Mouse (Mus musculus): ENCODE results near the gene Pde10a.
A peak's percentile ranks its signal among the peaks of the same experiment; 100 is the strongest.

Gene Pde10a

DNA sequence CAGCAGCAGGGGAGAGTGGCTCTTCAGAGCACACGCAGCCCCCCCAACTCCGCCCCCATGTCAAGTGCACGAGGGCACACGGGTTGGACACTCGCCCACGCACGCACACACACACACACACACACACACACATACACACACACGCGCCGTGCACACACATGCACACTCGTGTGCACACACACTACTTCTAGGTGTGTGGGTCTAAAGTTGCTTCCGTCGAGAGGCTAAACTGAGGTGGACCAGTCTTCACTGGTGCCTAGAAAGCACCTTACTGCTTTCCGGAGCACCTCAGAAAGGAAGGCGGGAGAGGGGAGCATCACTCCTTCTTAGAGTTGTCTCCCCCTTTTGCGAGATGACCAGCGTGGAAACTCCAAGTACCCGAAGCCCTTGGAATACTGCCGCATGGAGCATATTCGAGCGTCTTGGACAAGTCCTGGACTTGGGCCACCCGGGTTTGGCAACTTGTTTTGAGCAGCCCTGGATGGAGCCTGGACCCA, at the start of gene Pde10a:
TSS of gene Pde10a (plus strand) at position 148 of the 497 bp plus-strand sequence.
- no peak for DNase-seq (ENCODE audit: low read depth)

DNA sequence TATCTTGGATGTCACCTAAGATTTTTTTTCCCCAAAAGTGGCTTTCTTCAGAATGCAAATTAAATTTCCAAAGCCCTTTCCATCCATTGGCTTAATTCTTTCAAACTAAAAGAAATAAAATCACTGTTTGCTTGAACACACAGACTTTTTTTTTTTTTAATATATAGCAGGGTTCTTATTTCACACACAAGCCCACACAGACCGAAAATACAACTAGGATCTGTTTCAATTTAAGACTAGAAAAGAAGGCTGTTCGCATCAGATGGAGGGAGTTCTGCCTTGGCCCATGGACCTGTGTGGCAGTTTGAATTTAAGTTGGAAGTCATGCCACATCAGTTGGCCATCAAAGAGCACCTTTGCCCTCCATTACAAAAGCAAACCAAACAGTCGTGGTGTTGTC, 46.6 kb upstream of the Pde10a start:
- no peak for DNase-seq (ENCODE audit: low read depth)

DNA sequence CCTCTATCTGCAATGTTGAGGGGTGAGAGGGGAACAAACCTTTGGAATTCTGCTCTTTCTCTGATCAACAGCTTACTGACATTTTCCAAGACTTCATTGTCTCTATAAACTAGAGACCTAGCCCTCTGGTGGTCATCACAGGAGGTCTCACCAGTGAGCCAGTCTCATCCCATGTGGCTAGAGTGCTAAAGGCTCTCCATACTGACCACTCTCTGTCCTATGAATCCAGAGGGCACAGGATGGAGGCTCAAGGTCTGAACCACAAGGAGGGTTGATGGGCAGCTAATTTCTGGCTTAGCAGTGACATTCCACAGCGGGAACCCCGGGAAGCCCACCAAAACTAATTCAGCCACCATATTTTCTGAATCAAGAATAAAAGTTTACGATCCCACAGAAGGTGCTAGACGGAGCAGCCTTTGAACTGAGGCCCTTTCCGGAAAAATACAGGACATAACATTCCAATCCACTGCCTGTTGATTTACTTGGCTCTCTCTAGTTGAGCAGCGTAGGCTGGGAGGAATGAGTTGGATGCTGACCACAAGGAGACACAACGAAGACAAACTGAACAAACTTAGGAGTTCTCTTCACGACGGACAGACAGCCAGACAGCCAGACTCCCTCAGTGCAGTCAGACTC, 45.6 kb upstream of the Pde10a start:
- DNase-seq (ENCODE audit: low read depth): no peak

DNA sequence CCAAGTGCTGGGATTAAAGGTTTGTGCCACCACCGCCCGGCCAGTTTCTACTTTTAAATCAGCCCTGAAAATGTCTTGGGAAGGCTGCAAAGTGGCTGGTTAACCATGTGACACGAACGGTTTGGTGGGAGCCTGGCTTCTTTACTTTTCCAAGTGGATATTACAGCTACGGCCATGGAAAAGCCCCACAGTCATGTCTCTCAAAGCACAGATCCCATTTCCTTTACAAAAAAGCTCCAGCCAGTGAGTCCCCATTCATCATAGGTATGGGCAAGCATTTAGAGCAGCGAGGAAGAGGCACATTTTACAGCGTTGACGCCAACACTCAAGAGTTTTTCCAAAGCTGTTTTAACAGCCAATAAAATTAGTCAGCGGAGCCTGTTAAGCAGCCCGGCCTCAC, 43.4 kb upstream of the Pde10a start:
- no peak for DNase-seq (ENCODE audit: low read depth)

DNA sequence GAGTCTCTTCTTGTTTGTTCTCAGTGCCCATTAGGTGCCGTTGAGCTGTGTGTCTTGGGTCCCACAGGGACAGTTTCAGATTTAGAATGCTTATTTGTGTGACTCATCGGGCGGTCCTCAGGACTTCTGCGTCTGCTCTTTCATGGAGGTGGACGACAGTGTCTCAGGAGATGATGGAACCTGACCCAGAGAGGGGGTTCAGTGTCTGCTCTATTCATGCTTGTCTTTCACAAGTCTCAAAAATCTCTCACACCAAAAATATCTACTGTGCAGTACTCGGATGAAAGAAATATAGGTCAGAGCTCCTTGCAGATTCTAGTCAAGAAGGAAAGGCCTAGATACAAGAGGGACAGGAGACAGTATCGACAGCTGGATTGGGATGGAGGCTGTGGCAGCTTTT, 42.3 kb upstream of the Pde10a start:
- no peak for DNase-seq (ENCODE audit: low read depth)

DNA sequence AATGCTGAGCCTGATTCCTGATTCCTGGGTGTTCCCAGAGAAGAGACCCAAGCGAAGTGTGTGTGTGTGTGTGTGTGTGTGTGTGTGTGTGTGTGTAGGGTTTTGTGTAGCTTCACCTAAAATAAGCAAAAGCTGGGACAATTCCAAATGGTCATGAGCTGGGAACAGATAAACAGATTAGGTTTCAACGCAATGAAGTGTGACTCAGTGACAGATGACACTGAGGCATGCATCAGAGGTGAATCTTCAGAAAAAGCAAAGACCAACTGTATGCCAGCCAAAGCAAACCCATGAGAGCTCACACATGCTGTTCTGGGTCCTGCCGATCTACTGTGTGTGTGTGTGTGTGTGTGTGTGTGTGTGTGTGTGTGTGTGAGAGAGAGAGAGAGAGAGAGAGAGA, 40.9 kb upstream of the Pde10a start:
- no peak for DNase-seq (ENCODE audit: low read depth)

DNA sequence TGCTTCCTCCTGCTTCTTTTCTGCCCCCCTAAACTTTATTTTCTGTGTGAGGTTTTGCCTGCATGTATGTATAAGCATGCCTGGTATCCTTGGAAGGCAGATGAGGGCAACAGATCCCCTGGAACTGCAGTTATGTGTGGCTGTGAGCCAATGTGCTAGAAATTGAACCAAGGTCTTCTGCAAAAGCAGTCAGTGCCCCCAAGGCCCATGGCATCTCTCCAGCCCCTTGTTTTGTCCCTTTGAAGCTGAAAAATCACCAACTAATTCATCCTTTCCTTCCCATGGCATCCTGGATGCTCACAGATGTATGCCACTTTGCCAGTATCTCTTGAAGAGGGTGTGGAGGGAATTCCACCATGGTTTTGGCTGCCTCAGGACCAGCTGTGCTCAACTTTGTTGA, 40.0 kb upstream of the Pde10a start:
- DNase-seq (ENCODE audit: low read depth): no peak

DNA sequence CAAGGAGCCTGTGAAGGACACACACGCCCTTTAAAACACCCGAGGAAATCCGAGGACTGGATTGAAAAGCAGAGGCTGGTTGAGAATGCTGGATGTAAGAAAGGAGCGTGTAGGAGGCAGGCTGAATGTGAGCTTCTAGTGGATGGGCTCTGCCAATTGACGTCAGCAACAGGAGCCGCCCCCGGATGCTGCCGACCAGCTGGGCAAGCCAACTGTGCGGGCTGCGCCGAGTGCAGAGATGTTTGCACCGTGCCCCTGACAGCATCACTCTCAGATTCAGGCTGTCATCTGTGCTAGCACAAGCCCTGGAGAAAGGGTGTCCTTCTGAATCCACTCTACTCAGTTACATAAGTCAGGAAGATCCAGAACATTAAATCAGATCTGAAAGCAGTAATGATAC, 37.3 kb upstream of the Pde10a start:
- DNase-seq (ENCODE audit: low read depth): no peak

DNA sequence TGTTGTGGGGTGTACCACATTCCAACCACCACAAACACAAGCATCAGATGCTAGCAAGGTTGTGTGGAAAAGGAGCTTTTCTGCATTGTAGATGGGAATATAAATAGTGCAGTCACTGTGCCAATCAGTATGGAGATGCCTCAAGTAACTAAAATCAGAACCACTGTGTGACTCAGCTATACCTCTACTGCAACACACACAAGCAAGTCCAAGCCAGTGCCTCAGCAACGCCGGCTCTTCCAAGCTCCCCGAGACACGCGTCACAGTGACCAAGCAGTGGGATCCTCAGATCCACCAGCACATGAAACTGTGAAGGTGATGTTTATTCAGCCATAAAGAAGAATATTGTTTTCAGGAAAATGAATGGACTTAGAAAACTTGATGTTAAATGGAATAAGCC, 34.2 kb upstream of the Pde10a start:
- no peak for DNase-seq (ENCODE audit: low read depth)

DNA sequence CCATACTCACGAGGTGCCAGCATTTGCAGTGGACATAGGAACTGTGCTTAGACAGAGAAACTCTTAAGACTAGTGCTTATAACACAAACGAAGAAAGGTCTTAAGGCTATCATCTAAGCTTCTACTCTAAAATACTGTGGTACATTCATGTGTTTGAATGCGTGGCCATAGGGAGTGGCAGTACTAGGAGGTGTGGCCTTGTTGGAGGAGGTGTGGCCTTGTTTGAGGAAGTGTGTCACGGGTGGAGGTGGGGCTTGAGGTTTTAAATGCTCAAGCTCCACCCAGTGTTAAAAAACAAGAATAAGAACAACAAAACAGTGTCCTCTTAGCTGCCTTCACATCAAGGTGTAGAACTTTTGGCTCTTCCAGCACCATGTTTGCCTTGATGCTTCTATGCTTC, 31.7 kb upstream of the Pde10a start:
- no peak for DNase-seq (ENCODE audit: low read depth)

DNA sequence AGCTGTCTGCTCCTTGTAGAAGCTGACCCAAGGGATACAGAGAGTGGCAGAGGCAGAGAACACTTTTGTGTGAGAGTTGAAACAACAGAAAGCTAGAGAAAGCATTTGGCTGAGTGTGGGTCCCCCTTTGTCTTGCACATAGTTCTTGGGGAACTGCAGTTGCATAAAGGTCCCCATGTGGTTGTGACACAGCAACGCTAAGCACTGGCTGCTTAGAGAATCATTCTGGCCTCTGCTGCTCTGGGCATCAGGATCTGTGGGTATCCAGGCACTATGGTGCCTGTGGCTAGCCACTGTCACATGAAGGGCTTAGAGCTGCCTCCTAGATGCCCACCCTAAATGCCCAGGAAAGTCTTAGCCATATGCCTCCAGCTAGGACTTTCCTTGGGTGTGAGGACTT, 27.0 kb upstream of the Pde10a start:
- no peak for DNase-seq (ENCODE audit: low read depth)

DNA sequence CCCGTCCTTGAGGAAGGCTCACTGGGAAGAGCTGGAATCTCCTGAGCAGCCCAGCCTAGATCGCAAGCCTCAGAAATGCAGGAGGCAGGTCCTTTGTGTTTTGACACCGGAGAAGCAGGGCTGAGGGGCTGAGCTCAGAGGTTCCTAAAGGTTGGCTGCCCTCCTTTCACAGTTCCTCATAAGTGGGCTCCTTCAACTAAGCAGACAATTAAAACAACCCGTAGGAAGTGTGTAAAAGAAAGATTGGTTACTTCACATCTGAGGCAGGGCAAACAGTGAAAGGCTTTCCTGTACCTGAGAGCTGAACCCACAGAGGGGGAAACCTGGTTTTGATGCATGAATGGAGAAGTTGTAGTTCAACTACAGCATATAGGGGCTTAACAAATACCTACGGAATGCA, 26.5 kb upstream of the Pde10a start:
- DNase-seq (ENCODE audit: low read depth): no peak

DNA sequence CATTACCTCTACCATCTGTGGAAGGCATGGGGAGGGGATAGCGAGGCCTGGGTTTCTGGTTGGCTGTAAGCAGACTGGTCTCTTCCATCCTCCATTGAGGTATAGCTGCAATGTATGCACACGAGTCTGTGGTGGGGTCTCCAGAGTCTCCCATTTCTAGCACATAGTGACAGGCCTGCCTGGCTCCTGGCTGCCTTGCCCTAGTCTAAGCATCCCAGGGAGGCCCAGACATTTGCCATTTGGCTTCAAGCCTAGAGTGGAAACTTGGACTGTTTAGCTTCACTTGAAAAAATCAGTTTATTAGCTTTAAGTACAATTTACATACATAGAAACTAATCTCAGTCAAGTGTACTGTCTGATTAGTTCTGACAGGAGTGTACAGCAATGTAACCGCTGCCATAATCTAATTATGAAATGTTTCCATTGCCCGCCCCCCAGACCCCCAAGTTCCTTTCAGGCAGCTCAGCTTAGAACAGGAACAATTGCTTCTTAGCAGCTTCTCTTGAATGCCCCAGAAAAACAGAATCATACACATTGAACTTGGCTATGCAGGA, 25.5 kb upstream of the Pde10a start:
- DNase-seq (ENCODE audit: low read depth): no peak

DNA sequence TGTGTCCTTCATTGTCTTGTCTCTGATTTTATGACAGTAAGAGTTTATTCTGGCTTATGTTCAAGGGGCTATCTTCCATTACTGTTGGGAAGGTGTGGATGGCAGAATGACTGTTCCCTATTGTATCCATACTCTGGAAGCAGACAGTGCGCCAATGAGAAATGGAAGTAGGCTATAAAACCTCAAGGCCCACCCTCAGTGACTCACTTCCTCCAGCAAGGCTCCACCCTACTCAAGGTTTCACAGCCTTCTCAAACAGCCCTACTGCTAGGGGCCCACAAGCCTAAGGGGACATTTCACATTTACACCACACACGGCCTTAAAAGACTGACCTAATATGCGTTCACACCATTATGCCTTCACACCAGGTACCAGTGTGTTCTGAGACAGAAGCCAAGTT, 20.8 kb upstream of the Pde10a start:
- no peak for DNase-seq (ENCODE audit: low read depth)

DNA sequence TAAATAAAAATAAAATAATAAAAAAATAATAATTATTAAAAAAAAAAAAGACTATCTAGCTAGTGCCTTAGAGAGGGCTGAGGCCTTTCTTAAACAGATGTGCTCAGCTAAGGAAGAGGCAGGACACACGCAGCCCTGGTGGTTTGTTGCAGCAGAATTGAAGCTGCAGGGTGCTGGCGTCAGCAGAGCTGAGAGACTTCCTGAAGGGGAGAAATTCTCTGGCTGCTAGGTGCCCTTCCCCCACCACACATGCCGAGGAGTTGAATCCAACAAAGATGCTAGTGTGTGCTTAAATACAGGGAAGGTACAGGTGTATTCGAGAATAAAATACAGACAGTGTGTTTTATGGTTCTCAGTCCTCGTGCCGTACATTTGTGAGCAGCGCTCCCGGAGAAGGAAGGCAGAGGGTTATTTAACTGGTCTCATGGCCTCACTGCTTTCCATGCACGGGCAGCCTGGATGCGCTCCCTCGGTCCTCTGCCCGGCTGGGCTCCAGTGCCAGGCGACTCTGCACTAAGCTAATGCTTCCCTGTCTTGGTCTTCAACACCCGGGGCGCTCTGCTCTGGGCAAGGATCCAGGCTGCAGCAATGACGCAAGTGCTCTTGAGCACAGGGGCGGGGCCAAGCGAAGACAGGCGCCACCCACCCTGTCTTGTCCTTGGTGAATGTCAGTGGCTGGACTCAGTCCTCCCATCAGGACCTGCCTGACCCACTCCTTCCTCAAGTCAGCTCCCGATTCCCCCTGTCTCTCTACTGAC, 19.3 kb upstream of the Pde10a start:
- DNase-seq (ENCODE audit: low read depth): peak; percentile 58

DNA sequence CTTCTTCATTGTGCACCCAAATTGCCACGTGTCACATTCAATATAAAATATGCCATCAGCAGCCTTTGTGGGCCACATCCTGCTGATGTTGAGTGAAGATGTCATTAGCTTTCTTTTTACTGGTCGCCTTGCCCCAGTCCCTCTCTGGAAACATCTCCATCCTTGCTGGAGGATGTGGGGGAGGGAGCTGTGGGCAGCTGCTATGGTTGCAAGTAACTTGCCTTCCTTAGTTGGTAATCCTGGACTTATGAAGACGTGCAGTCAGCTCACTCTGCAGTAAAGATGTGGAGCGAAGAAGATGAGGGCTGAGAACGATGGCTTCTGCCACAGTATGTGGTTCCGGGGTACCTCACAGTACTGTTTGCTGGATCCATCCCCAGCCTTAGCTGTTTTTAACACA, 18.4 kb upstream of the Pde10a start:
- DNase-seq (ENCODE audit: low read depth): no peak

DNA sequence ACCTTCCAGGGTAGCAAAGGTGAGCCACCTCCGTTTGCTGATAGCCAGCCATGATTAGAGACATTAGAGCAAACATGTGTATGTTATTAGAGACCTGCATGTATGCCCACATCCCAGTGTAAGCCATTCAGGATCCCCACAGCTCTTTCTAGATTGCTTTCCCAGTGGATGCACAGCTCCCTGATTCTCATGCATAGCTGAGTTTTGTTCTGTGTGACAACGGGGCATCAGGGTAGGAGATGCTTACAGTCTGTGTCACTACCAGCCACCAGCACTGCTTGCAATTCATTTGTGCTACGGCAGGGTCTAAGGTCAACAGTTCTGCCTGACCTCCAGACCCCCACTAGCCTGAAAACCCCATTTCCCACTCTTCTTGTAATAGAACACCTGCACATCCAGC, 17.5 kb upstream of the Pde10a start:
- no peak for DNase-seq (ENCODE audit: low read depth)

DNA sequence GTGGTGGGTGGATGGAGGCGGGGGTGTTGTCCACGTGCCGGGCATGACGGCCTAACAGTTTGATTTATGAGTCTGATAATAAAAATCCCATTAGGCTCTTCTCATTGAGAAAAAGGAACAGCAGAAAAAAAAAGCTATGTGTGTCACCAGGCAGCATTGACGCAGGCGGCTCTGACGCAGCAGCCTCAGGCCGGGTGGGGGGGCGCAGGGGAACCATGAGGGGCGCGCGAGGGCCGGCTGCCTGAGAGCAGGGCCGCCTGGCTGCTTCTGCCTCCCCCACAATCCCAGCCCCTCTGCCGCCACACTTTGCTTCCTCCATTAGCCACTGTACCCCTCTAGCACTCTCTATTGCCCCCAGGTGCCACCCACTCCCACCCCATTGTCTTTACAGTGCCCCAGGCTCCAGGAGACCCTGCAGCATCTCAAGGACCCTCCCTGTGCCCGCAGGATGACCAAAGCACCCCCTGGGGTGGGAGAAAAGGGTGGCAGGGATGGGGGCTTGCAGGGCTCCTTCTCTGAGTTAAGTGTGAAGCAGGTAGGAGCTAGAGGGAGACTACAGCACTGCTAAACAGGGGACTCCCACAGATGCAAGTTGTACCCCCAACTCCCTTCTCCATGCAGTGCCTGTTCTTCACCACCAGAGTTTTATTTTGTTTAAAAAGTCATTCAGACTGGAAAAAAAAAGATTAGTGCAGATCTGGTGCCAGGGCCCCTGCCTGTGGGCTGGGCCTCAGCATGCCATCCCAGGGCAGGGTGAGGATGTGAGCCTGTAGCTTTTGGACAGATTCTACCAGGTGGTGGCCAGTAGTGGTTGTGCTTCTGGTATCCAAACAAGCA, 16.6 kb upstream of the Pde10a start:
- no peak for DNase-seq (ENCODE audit: low read depth)

DNA sequence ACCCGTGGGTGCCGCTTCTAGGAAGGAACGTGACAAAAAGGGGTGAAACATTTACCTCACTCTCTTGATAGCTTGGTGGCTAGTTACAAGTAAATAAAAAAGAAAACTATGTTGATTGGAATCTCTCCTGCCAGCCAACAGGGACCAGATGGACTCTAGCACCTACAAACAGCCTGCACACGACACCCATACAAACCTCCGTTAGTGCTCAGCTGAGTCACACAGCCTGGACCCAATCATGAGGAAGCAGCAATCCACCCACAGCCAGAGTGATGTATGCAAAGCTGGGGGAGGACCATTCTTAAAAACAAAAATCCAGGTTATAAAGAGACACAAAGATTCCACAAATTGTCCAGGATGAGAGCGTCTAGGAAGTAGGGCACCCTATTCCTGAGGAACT, 9.2 kb upstream of the Pde10a start:
- DNase-seq (ENCODE audit: low read depth): no peak

DNA sequence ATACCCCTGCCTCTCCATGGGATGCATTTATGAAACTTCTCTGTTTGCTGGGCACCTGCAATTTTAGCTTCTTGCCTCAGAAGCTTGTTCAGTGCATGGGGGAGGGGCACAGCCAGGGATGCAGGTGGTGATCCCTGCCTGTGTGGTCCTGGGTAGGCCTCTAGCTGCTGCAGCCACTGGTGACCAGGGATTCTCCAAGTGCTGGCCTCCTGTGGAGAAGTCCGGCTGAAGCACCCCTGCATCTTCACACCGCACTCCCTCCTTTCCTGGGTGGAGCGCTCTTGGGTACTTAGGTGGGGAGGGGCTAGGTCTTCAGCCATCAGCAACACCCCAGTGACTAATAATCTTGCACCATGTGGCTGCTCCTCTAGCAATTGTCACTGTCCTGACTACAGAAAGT, 1.2 kb upstream of the Pde10a start:
- no peak for DNase-seq (ENCODE audit: low read depth)

DNA sequence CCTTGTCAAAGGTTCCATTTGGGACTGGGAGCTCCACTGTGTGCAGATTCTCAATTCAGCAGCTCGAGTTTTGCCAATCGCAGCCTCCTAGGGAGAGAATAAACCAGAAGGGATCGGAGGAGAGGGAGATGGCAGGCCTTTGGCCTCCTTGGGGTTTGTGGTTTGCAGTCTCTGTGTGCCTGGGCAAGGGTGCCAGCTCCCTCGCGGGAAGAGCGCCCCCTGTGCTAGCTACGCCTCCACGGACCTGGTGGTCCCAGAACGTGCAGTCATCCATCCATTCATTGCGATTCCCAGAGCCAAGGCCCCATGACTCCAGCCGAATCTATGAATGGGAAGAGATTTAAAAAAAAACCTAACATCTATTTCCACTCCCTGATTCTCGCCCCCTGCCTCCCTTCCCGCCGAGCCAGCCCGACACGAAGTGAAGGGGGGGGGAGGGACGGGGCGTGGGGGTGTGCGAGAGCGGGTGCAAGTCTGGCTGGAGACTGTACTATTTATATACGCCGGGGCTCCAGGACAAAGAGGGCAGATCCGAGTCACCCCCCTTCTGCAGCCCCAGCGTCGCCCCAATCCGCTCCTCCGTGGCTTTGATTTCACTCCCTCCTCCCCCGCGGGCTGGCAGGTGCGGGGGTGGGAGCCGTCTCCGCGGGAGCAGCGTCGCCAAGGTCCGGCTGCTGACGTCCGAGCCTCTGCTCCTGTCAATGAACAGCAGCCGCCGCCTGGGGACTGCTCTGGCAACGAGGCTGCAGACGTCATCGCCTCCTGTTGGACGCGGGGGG, 596 bp upstream of the Pde10a start:
- no peak for DNase-seq (ENCODE audit: low read depth)
